Mouse (Mus musculus) liver, embryonic 14.5 days (tissue): ENCODE results near the gene Cntf. TPM values are rescaled to one million over a fixed set of nuclear protein-coding genes. Genes with fewer than 3 reads are reported as not detected.

Experiments used
- ATAC-seq: fragments of 200-750 bp; cut with Nextera tagmentation; 2 replicates; pipeline ENCODE4 v1.8.0; 2017; ENCODE audit warnings: moderate number of reproducible peaks, mild to moderate bottlenecking, moderate library complexity; ENCODE audit not compliant: insufficient read depth
- DNase-seq, 3 experiments: peaks; one replicate each; pipeline ENCODE4 v3.0.0-alpha.2; 2012 to 2013; ENCODE audit warnings: low read depth in 3 of 3, low spot score in 3 of 3
- H3K27ac ChIP-seq: fragments of 300-500 bp; sonication (generic); 2 replicates; pipeline ENCODE4 v1.5.1; 2014; ENCODE audit warnings: moderate library complexity, mild to moderate bottlenecking, control low read depth, inconsistent platforms
- H3K27me3 ChIP-seq: fragments of 300-500 bp; sonication (generic); 2 replicates; pipeline ENCODE4 v1.6.1; 2014; ENCODE audit warnings: mild to moderate bottlenecking, low read length, moderate library complexity; ENCODE audit not compliant: control insufficient read depth, insufficient read depth
- H3K36me3 ChIP-seq: fragments of 300-500 bp; sonication (generic); replicated peaks from 2 replicates; pipeline ENCODE4 v1.6.1; 2014; ENCODE audit warnings: low read depth; ENCODE audit not compliant: control insufficient read depth, insufficient read depth
- H3K4me1 ChIP-seq, 2 experiments: fragments of 200-500 bp in 1 of 2; fragments of 300-500 bp in 1 of 2; sonication (generic) in 1 of 2; replicated peaks; 2 replicates each; pipeline ENCODE4 v1.6.1; 2012 to 2014; ENCODE audit warnings: antibody characterized with exemption in 1 of 2, inconsistent platforms in 1 of 2, low read length in 1 of 2; ENCODE audit not compliant: control insufficient read depth in 2 of 2, insufficient read depth in 2 of 2
- H3K4me2 ChIP-seq: fragments of 300-500 bp; sonication (generic); 2 replicates; pipeline ENCODE4 v1.6.1; 2014; ENCODE audit warnings: low read depth, mild to moderate bottlenecking, control low read depth, moderate library complexity
- H3K4me3 ChIP-seq, 2 experiments: fragments of 200-500 bp in 1 of 2; fragments of 300-500 bp in 1 of 2; sonication (generic) in 1 of 2; 2 replicates each; pipeline ENCODE4 v1.5.1; 2012 to 2014; ENCODE audit warnings: low read depth in 2 of 2, low read length in 2 of 2, mild to moderate bottlenecking in 2 of 2, control low read depth in 1 of 2, inconsistent platforms in 1 of 2, moderate library complexity in 1 of 2; ENCODE audit not compliant: insufficient read depth in 1 of 2
- H3K9ac ChIP-seq: fragments of 300-500 bp; sonication (generic); replicated peaks from 2 replicates; pipeline ENCODE4 v1.6.1; 2014; ENCODE audit warnings: mild to moderate bottlenecking, control low read depth, moderate library complexity
- H3K9me3 ChIP-seq: fragments of 300-500 bp; sonication (generic); 2 replicates; pipeline ENCODE4 v1.6.1; 2016; ENCODE audit warnings: low read length, mixed read lengths; ENCODE audit not compliant: control insufficient read depth
- CTCF ChIP-seq: IDR thresholded peaks from 2 replicates; pipeline ENCODE4 v1.5.1; 2016; ENCODE audit warnings: antibody characterized with exemption, low read depth, control low read depth
- EP300 ChIP-seq: IDR thresholded peaks from 2 replicates; pipeline ENCODE4 v1.6.1; 2016; ENCODE audit warnings: antibody characterized with exemption, low read depth
- WGBS: fragments of 180-500 bp; shearing (Covaris S2); extraction: QIAGEN DNeasy Blood & Tissue Kit; methylation state at CpG from one replicate; pipeline ENCODE4 v1.1.7; 2014; ENCODE audit not compliant: insufficient replicate concordance; 5-methylcytosine and 5-hydroxymethylcytosine counted together
- polyA plus RNA-seq, 2 experiments: library from polyadenylated mRNA; depleted of rRNA in 1 of 2; stranded (reverse) in 1 of 2; unstranded in 1 of 2; fragments of >200 nt; fragmentation: Nextera tagmentation in 1 of 2; extraction: Ambion mirVana in 1 of 2; gene quantifications; 2 replicates each; pipeline versions ENCODE4 v1.2.1 to v1.2.3; 2012 to 2014

Cntf gene
- polyA plus RNA-seq, 2 experiments = 0.72 to 1.8 TPM

DNA sequence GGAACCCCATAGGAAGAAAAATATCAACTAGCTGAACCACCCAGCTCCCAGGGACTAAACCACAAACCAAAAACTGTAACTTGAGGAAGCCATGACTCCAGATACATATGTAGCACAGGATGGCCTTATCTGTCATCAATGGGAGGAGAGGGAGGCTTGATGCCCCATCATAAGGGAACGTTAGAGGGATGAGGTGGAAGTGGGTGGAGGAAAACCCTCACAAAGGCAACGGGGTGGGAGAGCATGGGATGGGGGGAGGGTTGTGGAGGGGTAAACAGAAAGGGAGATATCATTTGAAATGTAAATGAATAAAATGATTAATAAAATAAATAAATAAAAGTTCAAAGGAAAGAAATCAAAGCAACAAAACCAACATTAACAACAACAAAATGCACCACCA, 45.0 kb downstream of the Cntf start:
- ATAC-seq (no peak), DNase-seq (no peak)
- H3K4me1 ChIP-seq = no peaks in the 10 kb centered on the region
- H3K36me3 ChIP-seq = no peaks in the 10 kb centered on the region
- H3K4me2 ChIP-seq = no peak overlapping the region
- H3K4me3 ChIP-seq = no peak overlapping the region
- TF ChIP-seq CTCF (no peak), EP300 (no peak)
- H3K9me3 ChIP-seq = no peaks in the 10 kb centered on the region
- no peak overlapping the region for H3K9ac ChIP-seq
- 26% methylated on average over 2 of the region's 2 CpGs for WGBS
- H3K27me3 ChIP-seq = no peaks in the 10 kb centered on the region
- H3K27ac ChIP-seq = no peak overlapping the region

DNA sequence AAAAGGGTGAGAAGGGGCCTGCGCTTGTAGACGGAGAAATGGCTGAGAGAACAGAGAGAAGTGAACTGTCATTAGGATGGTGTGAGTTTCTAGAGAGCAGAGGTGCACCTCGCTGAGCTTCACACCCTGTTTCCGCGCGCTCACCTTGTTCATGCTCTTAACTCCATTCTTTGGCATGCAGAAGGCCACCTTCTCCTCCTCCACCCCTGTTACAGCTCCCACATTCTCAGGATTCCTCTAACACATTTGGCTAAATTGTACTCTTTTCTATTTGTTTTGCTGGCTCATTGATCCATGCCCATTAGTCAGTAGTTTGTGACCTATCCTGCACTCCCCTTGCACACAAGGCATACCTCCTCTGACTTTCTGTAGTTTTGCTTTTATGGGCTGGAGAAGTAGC, 46.2 kb downstream of the Cntf start:
- WGBS = 67% methylated on average over 6 of the region's 6 CpGs
- TF ChIP-seq CTCF (no peak), EP300 (no peak)
- no peak for DNase-seq
- Histone ChIP-seq H3K36me3 (no peaks in the 10 kb centered on the region), H3K4me3 (no peak overlapping the region), H3K4me1 (no peaks in the 10 kb centered on the region), H3K9ac (no peak overlapping the region), H3K27me3 (no peaks in the 10 kb centered on the region), H3K4me2 (no peak overlapping the region), H3K27ac (no peak overlapping the region), H3K9me3 (no peaks in the 10 kb centered on the region)
- ATAC-seq = no peak

Other genes with a start within 250 kb of the Cntf start
- 9.2 and 17.9 TPM in 2 replicates for gene Fam111a, start 219.9 kb downstream of the Cntf start, polyA plus RNA-seq (2012; rRNA removed)
- gene Fam111a, start 219.9 kb downstream of the Cntf start, polyA plus RNA-seq (2014; fragmentation: Nextera tagmentation; extraction: Ambion mirVana) = 30.3 and 31.5 TPM in 2 replicates
- gene Gm4952, start 165.7 kb downstream of the Cntf start, polyA plus RNA-seq (2012; rRNA removed) = 1.5 and 1.9 TPM in 2 replicates
- gene Gm4952, start 165.7 kb downstream of the Cntf start, polyA plus RNA-seq (2014; fragmentation: Nextera tagmentation; extraction: Ambion mirVana) = 4.2 and 4.3 TPM in 2 replicates
- gene Glyat, start 132.3 kb downstream of the Cntf start, polyA plus RNA-seq (2012; rRNA removed) = 0.15 and 0.19 TPM in 2 replicates
- 0.38 and 0.48 TPM in 2 replicates for gene Glyat, start 132.3 kb downstream of the Cntf start, polyA plus RNA-seq (2014; fragmentation: Nextera tagmentation; extraction: Ambion mirVana)
- gene Olfr1442, start 95.2 kb downstream of the Cntf start, polyA plus RNA-seq (2012; rRNA removed) = not detected in 2 replicates
- gene Olfr1442, start 95.2 kb downstream of the Cntf start, polyA plus RNA-seq (2014; fragmentation: Nextera tagmentation; extraction: Ambion mirVana) = not detected in 2 replicates
- not detected in 2 replicates for gene Olfr1443, start 87.5 kb downstream of the Cntf start, polyA plus RNA-seq (2012; rRNA removed)
- gene Olfr1443, start 87.5 kb downstream of the Cntf start, polyA plus RNA-seq (2014; fragmentation: Nextera tagmentation; extraction: Ambion mirVana) = not detected in 2 replicates
- gene Keg1, start 69.8 kb downstream of the Cntf start, polyA plus RNA-seq (2012; rRNA removed) = 1.8 and 2.0 TPM in 2 replicates
- gene Keg1, start 69.8 kb downstream of the Cntf start, polyA plus RNA-seq (2014; fragmentation: Nextera tagmentation; extraction: Ambion mirVana) = 2.7 and 4.6 TPM in 2 replicates
- gene Zfp91, start 30.5 kb upstream of the Cntf start, polyA plus RNA-seq (2012; rRNA removed) = 9.7 and 13.5 TPM in 2 replicates
- gene Zfp91, start 30.5 kb upstream of the Cntf start, polyA plus RNA-seq (2014; fragmentation: Nextera tagmentation; extraction: Ambion mirVana) = 4.8 and 5.2 TPM in 2 replicates
- gene Lpxn, start 30.6 kb upstream of the Cntf start, polyA plus RNA-seq (2012; rRNA removed) = 1.3 and 1.5 TPM in 2 replicates
- 2.2 and 2.7 TPM in 2 replicates for gene Lpxn, start 30.6 kb upstream of the Cntf start, polyA plus RNA-seq (2014; fragmentation: Nextera tagmentation; extraction: Ambion mirVana)
- gene Gm5244, start 81.0 kb upstream of the Cntf start, polyA plus RNA-seq (2012; rRNA removed) = not detected in 2 replicates
- not detected in 2 replicates for gene Gm5244, start 81.0 kb upstream of the Cntf start, polyA plus RNA-seq (2014; fragmentation: Nextera tagmentation; extraction: Ambion mirVana)
- gene Olfr1444, start 91.7 kb upstream of the Cntf start, polyA plus RNA-seq (2012; rRNA removed) = not detected in 2 replicates
- not detected in 2 replicates for gene Olfr1444, start 91.7 kb upstream of the Cntf start, polyA plus RNA-seq (2014; fragmentation: Nextera tagmentation; extraction: Ambion mirVana)
- not detected in 2 replicates for gene Olfr1445, start 118.2 kb upstream of the Cntf start, polyA plus RNA-seq (2012; rRNA removed)
- not detected in 2 replicates for gene Olfr1445, start 118.2 kb upstream of the Cntf start, polyA plus RNA-seq (2014; fragmentation: Nextera tagmentation; extraction: Ambion mirVana)
- gene Olfr1446, start 127.9 kb upstream of the Cntf start, polyA plus RNA-seq (2012; rRNA removed) = not detected in 2 replicates
- not detected in 2 replicates for gene Olfr1446, start 127.9 kb upstream of the Cntf start, polyA plus RNA-seq (2014; fragmentation: Nextera tagmentation; extraction: Ambion mirVana)
- not detected in 2 replicates for gene Olfr1447, start 138.1 kb upstream of the Cntf start, polyA plus RNA-seq (2012; rRNA removed)
- not detected in 2 replicates for gene Olfr1447, start 138.1 kb upstream of the Cntf start, polyA plus RNA-seq (2014; fragmentation: Nextera tagmentation; extraction: Ambion mirVana)
- gene Olfr1448, start 158.8 kb upstream of the Cntf start, polyA plus RNA-seq (2012; rRNA removed) = not detected in 2 replicates
- not detected in 2 replicates for gene Olfr1448, start 158.8 kb upstream of the Cntf start, polyA plus RNA-seq (2014; fragmentation: Nextera tagmentation; extraction: Ambion mirVana)
- not detected in 2 replicates for gene Olfr1449, start 165.2 kb upstream of the Cntf start, polyA plus RNA-seq (2012; rRNA removed)
- not detected in 2 replicates for gene Olfr1449, start 165.2 kb upstream of the Cntf start, polyA plus RNA-seq (2014; fragmentation: Nextera tagmentation; extraction: Ambion mirVana)
- gene Olfr1450, start 184.6 kb upstream of the Cntf start, polyA plus RNA-seq (2012; rRNA removed) = not detected in 2 replicates
- gene Olfr1450, start 184.6 kb upstream of the Cntf start, polyA plus RNA-seq (2014; fragmentation: Nextera tagmentation; extraction: Ambion mirVana) = not detected in 2 replicates
- gene Olfr1451, start 229.4 kb upstream of the Cntf start, polyA plus RNA-seq (2012; rRNA removed) = not detected in 2 replicates
- not detected in 2 replicates for gene Olfr1451, start 229.4 kb upstream of the Cntf start, polyA plus RNA-seq (2014; fragmentation: Nextera tagmentation; extraction: Ambion mirVana)